Mouse (Mus musculus): ENCODE data around the gene Otub2. TPM values are rescaled to one million over a fixed set of nuclear protein-coding genes. Genes with fewer than 3 reads are reported as not detected.
"Not testable (repeated sequence)": the region's sequence is repeated elsewhere in the genome, so short reads cannot be mapped to it uniquely, and the experiment has no call there.

The Otub2 gene
- polyA plus RNA-seq, 1 experiment from 2014 or later, result 28.9 TPM

DNA sequence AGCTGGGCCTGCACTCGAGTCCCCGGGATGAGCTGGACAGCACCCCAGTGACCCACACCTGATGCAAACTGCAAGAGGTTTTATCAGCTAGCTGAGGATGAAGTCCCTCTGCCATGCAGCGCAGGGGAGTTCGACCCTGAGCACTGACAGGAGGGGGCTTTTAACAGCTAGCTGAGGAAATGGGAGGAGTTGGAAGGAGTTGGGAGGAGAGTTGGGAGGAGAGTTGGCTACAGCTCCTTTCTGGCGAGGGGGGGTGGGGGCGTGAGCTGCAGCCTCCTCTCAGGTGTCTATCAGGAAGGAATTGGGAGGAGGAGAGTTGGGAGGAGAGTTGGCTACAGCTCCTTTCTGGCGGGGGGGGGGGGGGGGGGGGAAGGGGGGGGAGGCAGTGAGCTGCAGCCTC lies 55.8 kb downstream of the Otub2 start:
- H3K4me3 ChIP-seq (replicated peaks); ATAC-seq (ENCODE audit: insufficient read depth); H3K9ac ChIP-seq; H3K4me1 ChIP-seq (replicated peaks); H3K27me3 ChIP-seq; H3K27ac ChIP-seq (replicated peaks); H3K36me3 ChIP-seq (replicated peaks); H3K4me2 ChIP-seq; H3K9me3 ChIP-seq (replicated peaks): not testable (repeated sequence)
- WGBS (ENCODE audit: insufficient replicate concordance), result 26% methylated on average over 5 of the region's 7 CpGs

DNA sequence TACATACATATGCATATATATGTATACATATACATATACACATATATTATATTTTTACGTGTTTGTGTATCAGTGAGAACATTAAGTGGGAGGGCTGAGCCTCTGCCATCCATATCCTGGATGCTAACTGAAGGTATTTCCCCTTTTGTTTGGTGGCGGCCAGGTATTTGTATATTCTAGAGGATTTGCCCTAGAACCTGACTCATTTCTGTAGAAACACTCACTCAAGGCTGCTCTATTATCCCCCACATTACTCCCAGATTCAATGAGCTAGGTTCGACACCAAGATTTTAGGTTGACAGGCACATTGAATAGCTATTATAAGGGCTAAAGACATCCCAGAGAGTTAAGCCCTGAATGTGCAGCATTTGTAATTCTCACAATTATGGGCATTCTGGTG lies 56.6 kb downstream of the Otub2 start:
- Histone ChIP-seq H3K27me3 (no peaks in the 10 kb centered on the region), H3K27ac (replicated peaks) (no peak overlapping the region), H3K9ac (no peak overlapping the region), H3K9me3 (replicated peaks) (no peaks in the 10 kb centered on the region), H3K4me2 (no peak overlapping the region), H3K36me3 (replicated peaks) (no peaks in the 10 kb centered on the region), H3K4me1 (replicated peaks) (no peaks in the 10 kb centered on the region), H3K4me3 (replicated peaks) (no peak overlapping the region)
- ATAC-seq (ENCODE audit: insufficient read depth), result no peak
- 60% methylated on average over 3 of the region's 3 CpGs for WGBS (ENCODE audit: insufficient replicate concordance)

DNA sequence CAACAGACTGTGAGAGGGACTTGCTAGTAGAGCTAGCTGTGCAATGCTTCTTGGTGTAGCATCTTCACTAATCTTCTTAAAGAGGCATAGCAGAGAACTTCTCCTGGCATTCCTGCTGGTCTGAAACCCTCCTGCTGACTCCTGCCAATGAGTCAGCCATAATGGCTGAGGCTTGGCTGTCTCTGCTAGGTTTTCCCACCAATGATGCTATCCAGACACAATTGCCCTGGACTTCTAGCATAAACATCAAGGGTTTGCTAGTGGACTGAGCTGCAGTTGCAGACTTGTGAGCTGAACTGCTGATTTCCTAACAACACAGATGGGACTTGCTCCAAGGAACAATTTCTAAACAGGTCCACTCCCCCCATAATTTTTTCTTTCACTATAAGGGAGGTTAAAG lies 64.9 kb downstream of the Otub2 start:
- no peak for ATAC-seq (ENCODE audit: insufficient read depth)
- Histone ChIP-seq H3K36me3 (replicated peaks) (no peaks in the 10 kb centered on the region), H3K4me1 (replicated peaks) (no peaks in the 10 kb centered on the region), H3K4me3 (replicated peaks) (no peak overlapping the region), H3K9ac (no peak overlapping the region), H3K4me2 (no peak overlapping the region), H3K27ac (replicated peaks) (no peak overlapping the region), H3K27me3 (no peaks in the 10 kb centered on the region), H3K9me3 (replicated peaks) (no peaks in the 10 kb centered on the region)

Other genes starting within 250 kb of the Otub2 start
- not detected in 2 replicates for gene Prima1, start 146.5 kb upstream of the Otub2 start, polyA plus RNA-seq (2015; fragmentation: Nextera tagmentation; extraction: Ambion mirVana)
- not detected in 2 replicates for gene Fam181a, start 77.7 kb upstream of the Otub2 start, polyA plus RNA-seq (2015; fragmentation: Nextera tagmentation; extraction: Ambion mirVana)
- 3.5 and 3.9 TPM in 2 replicates for gene Asb2, start 32.7 kb upstream of the Otub2 start, polyA plus RNA-seq (2015; fragmentation: Nextera tagmentation; extraction: Ambion mirVana)
- gene 9330161L09Rik, start 19.1 kb downstream of the Otub2 start, polyA plus RNA-seq (2015; fragmentation: Nextera tagmentation; extraction: Ambion mirVana), result 0.12 and 0.26 TPM in 2 replicates
- gene Ddx24, start 37.1 kb downstream of the Otub2 start, polyA plus RNA-seq (2015; fragmentation: Nextera tagmentation; extraction: Ambion mirVana), result 32.3 and 47.5 TPM in 2 replicates
- gene Ifi27, start 45.5 kb downstream of the Otub2 start, polyA plus RNA-seq (2015; fragmentation: Nextera tagmentation; extraction: Ambion mirVana), result 26.4 and 31.5 TPM in 2 replicates
- 12.7 and 15.7 TPM in 2 replicates for gene Ifi27l2a, start 55.0 kb downstream of the Otub2 start, polyA plus RNA-seq (2015; fragmentation: Nextera tagmentation; extraction: Ambion mirVana)
- gene Ifi27l2b, start 68.5 kb downstream of the Otub2 start, polyA plus RNA-seq (2015; fragmentation: Nextera tagmentation; extraction: Ambion mirVana), result not detected in 2 replicates
- gene Ppp4r4, start 143.6 kb downstream of the Otub2 start, polyA plus RNA-seq (2015; fragmentation: Nextera tagmentation; extraction: Ambion mirVana), result 1.0 and 1.3 TPM in 2 replicates
- 44.0 and 44.7 TPM in 2 replicates for gene Serpina10, start 242.8 kb downstream of the Otub2 start, polyA plus RNA-seq (2015; fragmentation: Nextera tagmentation; extraction: Ambion mirVana)